ENCODE assay signal across 10 mouse cellular contexts in genomic region chr1:172585612-172586567, GRCm38 (mm10). TPM values are rescaled to one million over a fixed set of nuclear protein-coding genes. Genes with fewer than 3 reads are reported as not detected.
DNase-seq lines count a peak whose midpoint lies in the region; ATAC-seq lines count a peak whose summit lies in the region.
"Had no signal": no experiment of that assay in that cellular context is flagged by ENCODE, and none has a peak within 500 bp of the region (broad histone marks: within the 10 kb centered on the region; RNA-seq: fewer than 3 reads in every experiment).

No protein-coding gene starts in this region.

- no peaks in the 10 kb centered on the region for H3K36me3 ChIP-seq in heart, embryonic 11.5 days (ENCODE audit: control insufficient read depth, insufficient read depth, low read length)
- no peaks in the 10 kb centered on the region for H3K36me3 ChIP-seq in midbrain, embryonic 15.5 days (replicated peaks)

- no peak overlapping the region for H3K9ac ChIP-seq in heart, embryonic 11.5 days (ENCODE audit: low read depth, low read length)
- H3K9ac ChIP-seq in midbrain, embryonic 15.5 days = peak overlapping the region; percentile 20; the same call in 1 of the 2 replicates

- H3K4me2 ChIP-seq in heart, embryonic 11.5 days = peak overlapping the region; percentile 46
- peak overlapping the region; percentile 32 for H3K4me2 ChIP-seq in midbrain, embryonic 15.5 days

- ATAC-seq in heart, embryonic 11.5 days (replicated peaks; ENCODE audit: insufficient number of reproducible peaks, low FRiP score, low TSS enrichment) = no peak
- peak; percentile 16 for ATAC-seq in granulocyte monocyte progenitor cell, adult 5-6 weeks (replicated peaks; ENCODE audit: poor library complexity, severe bottlenecking)
- ATAC-seq in midbrain, embryonic 15.5 days (replicated peaks) = peak; percentile 78
- ATAC-seq: intestine, postnatal 0 days had no signal

- peaks cover 5% of the 10 kb centered on the region; the same call in 1 of the 2 replicates for H3K4me1 ChIP-seq in heart, embryonic 11.5 days (ENCODE audit: control insufficient read depth, insufficient read depth, low read length)
- peaks cover 13% of the 10 kb centered on the region for H3K4me1 ChIP-seq in midbrain, embryonic 15.5 days

- H3K27me3 ChIP-seq in heart, embryonic 11.5 days (ENCODE audit: control insufficient read depth, insufficient read depth, low read length) = peaks cover 26% of the 10 kb centered on the region
- H3K27me3 ChIP-seq in midbrain, embryonic 15.5 days (replicated peaks) = peaks cover 6% of the 10 kb centered on the region

- H3K4me3 ChIP-seq in heart, embryonic 11.5 days (ENCODE audit: low read depth, low read length) = no peak overlapping the region; the same call in 1 of the 2 replicates
- no peak overlapping the region for H3K4me3 ChIP-seq in midbrain, embryonic 15.5 days

- no peak for DNase-seq in heart, adult 18-20 months
- DNase-seq in embryo, embryonic 11 days = peak; percentile 55
- DNase-seq in spleen, postnatal 36 days (ENCODE audit: low spot score in 2 of 2) = no peak
- no peak for DNase-seq in right cerebral cortex, adult 2 months (ENCODE audit: low spot score in 2 of 2)
- no peak for DNase-seq in kidney, adult 8-10 months

- 20% methylated on average over 26 of the region's 26 CpGs for WGBS in heart, embryonic 11.5 days (ENCODE audit: insufficient replicate concordance)
- WGBS in midbrain, embryonic 15.5 days = 13% methylated on average over 26 of the region's 26 CpGs

- H3K27ac ChIP-seq in heart, embryonic 11.5 days (ENCODE audit: low read depth, low read length) = no peak overlapping the region
- 0 out of 2 replicates have a peak overlapping the region, but pooled peaks have one; percentile 18 for H3K27ac ChIP-seq in midbrain, embryonic 15.5 days

- no peaks in the 10 kb centered on the region for H3K9me3 ChIP-seq in heart, embryonic 11.5 days (replicated peaks; ENCODE audit: control insufficient read depth, low read length)
- no peaks in the 10 kb centered on the region for H3K9me3 ChIP-seq in midbrain, embryonic 15.5 days

RNA-seq across cellular contexts. Expression of gene Slamf8, which starts 4.5 kb away (rescaled TPM):
- polyA plus RNA-seq in heart, embryonic 11.5 days (2014; fragmentation: Nextera tagmentation; extraction: Ambion mirVana) = not detected in 2 replicates
- total RNA-seq in heart, adult 18-20 months (2021) = under 1 TPM; 0.37 to 0.39 TPM
- total RNA-seq in granulocyte monocyte progenitor cell, adult 5-6 weeks (2014; fragmentation: Nextera tagmentation) = 1.4 TPM in 1 of 2 replicates, not detected in the other
- not detected in 2 replicates for total RNA-seq in granulocyte monocyte progenitor cell, adult 5-6 weeks (2017)
- polyA plus RNA-seq in midbrain, embryonic 15.5 days (2015; fragmentation: Nextera tagmentation; extraction: Ambion mirVana) = not detected in 2 replicates
- total RNA-seq: left cerebral cortex, postnatal 36 days had no signal

RNA-seq across cellular contexts. Expression of gene Fcrl6, which starts 16.5 kb away (rescaled TPM):
- polyA plus RNA-seq in heart, embryonic 11.5 days (2014; fragmentation: Nextera tagmentation; extraction: Ambion mirVana) = not detected in 2 replicates
- total RNA-seq in heart, adult 18-20 months (2021) = not detected
- total RNA-seq in granulocyte monocyte progenitor cell, adult 5-6 weeks (2014; fragmentation: Nextera tagmentation) = not detected in 2 replicates
- total RNA-seq in granulocyte monocyte progenitor cell, adult 5-6 weeks (2017) = not detected in 2 replicates
- polyA plus RNA-seq in midbrain, embryonic 15.5 days (2015; fragmentation: Nextera tagmentation; extraction: Ambion mirVana) = 0.17 and 0.19 TPM in 2 replicates
- total RNA-seq: left cerebral cortex, postnatal 36 days had no signal
- polyA plus RNA-seq: intestine, postnatal 0 days had no signal

RNA-seq across cellular contexts. Expression of gene Vsig8, which starts 30.2 kb away (rescaled TPM):
- polyA plus RNA-seq in heart, embryonic 11.5 days (2014; fragmentation: Nextera tagmentation; extraction: Ambion mirVana) = 0.28 TPM in 1 of 2 replicates, not detected in the other
- not detected for total RNA-seq in heart, adult 18-20 months (2021)
- not detected in 2 replicates for total RNA-seq in granulocyte monocyte progenitor cell, adult 5-6 weeks (2014; fragmentation: Nextera tagmentation)
- not detected in 2 replicates for total RNA-seq in granulocyte monocyte progenitor cell, adult 5-6 weeks (2017)
- 0.32 and 0.37 TPM in 2 replicates for polyA plus RNA-seq in midbrain, embryonic 15.5 days (2015; fragmentation: Nextera tagmentation; extraction: Ambion mirVana)

RNA-seq across cellular contexts. Expression of gene Dusp23, which starts 46.9 kb away (rescaled TPM):
- 11.8 and 14.5 TPM in 2 replicates for polyA plus RNA-seq in heart, embryonic 11.5 days (2014; fragmentation: Nextera tagmentation; extraction: Ambion mirVana)
- total RNA-seq in heart, adult 18-20 months (2021) = 10 to 100 TPM in 1 of 2 experiments, 1 to 10 TPM in 1; 9.8 to 10.4 TPM
- 18.2 and 22.6 TPM in 2 replicates for total RNA-seq in granulocyte monocyte progenitor cell, adult 5-6 weeks (2014; fragmentation: Nextera tagmentation)
- total RNA-seq in granulocyte monocyte progenitor cell, adult 5-6 weeks (2017) = 2.6 and 2.9 TPM in 2 replicates
- 6.4 and 6.8 TPM in 2 replicates for polyA plus RNA-seq in midbrain, embryonic 15.5 days (2015; fragmentation: Nextera tagmentation; extraction: Ambion mirVana)
